Mouse (Mus musculus): ENCODE data around the gene Gm28047.
A peak's percentile ranks its signal among the peaks of the same experiment; 100 is the strongest.

Gm28047 gene

DNA sequence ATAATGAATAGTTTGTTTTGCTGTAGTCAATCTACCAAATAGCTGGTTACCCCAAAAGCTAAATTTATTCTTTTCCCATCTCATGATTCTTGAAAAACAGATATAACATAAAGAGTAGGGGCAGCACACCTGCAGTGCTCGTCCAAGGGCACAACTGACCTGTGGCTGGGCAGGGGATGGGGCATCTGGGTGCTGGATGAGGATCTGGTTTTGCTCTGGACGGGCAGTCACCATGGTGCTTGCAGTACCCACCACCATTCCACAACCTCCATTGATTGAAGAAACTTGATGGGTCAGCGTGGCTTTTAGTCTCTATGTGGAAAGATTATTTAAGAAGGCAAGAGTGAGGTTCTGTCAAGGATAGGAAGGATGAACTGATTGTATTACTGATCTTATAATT, 78.6 kb downstream of the Gm28047 start:
- no peak for DNase-seq

DNA sequence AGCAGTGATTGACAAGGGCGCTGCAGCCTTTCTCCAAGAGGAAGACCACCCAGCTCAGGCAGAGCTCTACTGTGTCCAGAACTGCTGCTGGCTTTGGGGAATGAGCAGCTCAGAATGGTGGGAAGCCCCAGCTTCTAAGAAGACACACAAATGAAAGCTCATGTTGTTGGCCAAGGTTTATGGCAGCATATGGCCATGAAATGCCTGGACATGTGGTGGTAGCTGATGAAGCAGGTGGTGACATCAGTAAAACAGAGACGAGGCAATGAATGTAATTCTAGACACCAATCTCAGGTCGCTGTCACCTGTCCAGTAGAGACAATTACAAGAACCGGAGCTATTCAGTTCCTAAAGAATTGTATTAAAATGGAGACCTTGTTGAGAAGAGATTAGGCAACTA, 80.1 kb downstream of the Gm28047 start:
- DNase-seq, result no peak

DNA sequence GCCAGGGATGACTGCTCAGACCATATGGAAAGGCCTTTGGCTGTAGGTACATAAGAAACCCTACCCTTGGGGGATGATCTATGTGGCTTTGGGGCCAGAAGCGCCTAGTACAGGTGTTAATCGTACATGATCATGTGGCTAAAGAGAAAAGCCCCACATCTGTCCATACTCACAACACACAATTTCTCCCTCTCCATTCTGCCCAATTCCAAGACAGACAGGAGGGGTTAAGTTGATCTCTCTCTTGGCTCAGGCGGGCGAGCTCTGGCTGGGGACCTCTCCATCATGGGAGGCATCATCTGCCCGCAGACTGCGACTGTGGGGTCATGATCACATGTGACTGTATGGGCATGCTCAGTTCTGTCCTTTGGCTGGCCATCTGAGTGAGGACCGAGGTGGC, 90.9 kb downstream of the Gm28047 start:
- no peak for DNase-seq

DNA sequence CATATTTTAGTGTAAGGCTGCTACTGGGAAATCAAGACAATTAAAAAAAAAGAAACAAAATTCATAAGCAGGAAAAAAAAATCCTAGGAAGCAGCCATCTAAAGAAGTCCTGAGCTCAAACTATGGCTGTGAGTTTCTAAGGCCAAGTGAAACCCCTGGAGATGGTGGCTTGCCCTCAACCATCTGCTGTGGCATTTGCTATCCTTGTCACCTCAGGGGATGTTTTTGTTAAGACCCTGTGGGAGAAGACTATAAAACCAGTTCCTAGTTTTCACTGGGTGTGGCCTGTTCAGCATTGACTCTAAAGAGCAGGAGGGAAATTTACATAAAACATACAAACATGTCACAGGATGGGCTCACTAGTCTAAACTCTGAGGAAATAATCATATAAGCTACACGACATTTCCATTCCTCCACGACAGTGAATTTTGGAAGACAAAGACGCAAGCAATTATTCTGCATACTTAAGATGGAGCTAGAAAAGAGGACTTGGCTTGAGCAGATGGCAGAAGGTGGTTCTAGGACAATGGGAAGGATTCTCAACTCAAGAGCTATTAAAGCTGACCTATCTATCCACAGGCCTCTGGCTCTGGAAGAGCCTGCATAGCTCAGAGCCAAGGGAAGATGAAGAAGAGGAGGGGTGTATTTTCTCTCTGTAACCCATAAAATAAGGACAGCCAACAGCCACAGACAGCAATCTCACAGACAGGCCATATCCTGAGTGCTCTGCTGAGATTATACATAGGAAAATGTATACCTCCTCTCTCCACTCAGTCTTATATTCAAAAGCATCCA, 92.6 kb downstream of the Gm28047 start:
- DNase-seq, result no peak

DNA sequence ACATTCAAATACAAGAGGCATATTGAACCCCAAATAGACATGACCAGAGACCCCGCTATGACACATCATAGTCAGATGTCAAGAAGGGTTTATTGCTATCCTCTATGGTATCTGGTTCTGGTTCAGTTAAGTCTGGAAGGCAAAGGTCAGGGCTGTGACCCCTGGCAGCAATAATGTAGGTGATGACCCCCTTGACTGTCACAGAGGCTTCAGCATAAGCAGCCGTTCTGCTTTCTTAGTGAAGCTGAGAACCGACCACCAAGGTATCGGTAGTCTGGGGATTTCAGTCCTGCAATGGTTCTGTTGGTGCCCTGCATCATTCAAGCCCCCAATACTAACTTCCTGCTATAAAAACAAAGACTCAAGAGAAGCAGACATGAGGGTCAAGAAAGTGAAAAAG, 93.3 kb downstream of the Gm28047 start:
- no peak for DNase-seq

DNA sequence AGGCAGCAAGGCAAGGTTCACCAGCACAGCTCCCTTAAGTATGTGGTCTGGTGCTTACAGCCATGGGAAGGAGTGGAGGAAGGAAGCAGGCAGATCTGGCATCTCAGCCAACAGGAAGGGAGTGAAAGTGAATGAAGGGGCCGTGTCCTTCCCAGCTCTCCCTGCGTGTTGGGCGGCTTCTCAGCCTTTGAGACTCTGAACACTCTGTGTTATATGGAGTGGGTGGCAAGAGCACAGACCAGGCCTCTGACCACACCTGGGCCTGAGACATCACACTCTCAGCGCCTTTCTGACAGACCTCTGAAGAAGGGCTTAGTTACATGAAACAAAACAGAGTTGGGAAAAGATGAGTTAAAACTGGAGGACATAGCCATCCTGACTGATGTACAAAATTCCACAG, 94.3 kb downstream of the Gm28047 start:
- DNase-seq, result no peak

DNA sequence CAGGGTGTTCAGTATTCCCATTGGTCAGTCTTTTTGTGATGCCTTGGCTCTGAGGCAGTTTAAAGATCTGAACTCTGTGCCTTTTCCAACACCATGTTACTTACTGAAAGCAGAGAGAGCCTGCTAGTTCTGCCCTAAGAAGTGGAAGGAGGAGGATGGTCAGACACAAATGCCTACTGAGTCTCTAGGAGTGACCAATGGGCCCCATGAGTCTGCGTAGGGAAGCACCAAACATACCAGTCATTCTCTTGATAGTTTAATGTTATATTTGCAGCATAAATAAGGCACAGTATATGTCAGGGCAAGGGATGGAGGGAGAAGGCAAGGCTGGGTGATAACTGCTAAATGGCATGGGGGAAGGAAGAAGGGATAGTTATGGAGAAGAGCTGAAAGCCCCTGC, 96.5 kb downstream of the Gm28047 start:
- no peak for DNase-seq

DNA sequence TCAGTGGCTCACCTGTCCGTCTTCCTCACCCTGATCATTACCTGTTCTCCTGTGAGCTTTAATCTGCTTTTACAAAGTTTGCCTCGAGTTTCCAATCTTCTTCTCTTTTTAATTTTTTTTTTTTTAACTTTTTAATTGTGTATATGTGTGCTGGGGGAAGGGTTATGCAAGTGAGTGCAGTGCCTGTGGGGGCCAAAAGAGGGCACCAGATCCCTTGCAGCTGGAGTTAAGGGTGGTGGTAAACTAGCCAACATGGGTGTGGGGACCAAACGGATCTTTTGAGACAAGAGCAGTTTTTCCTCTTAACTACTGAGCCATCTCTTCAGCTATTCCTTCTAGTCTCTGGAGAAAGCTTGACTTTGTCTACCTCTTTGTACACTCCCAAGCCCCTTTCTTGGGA, 96.9 kb downstream of the Gm28047 start:
- DNase-seq, result no peak

DNA sequence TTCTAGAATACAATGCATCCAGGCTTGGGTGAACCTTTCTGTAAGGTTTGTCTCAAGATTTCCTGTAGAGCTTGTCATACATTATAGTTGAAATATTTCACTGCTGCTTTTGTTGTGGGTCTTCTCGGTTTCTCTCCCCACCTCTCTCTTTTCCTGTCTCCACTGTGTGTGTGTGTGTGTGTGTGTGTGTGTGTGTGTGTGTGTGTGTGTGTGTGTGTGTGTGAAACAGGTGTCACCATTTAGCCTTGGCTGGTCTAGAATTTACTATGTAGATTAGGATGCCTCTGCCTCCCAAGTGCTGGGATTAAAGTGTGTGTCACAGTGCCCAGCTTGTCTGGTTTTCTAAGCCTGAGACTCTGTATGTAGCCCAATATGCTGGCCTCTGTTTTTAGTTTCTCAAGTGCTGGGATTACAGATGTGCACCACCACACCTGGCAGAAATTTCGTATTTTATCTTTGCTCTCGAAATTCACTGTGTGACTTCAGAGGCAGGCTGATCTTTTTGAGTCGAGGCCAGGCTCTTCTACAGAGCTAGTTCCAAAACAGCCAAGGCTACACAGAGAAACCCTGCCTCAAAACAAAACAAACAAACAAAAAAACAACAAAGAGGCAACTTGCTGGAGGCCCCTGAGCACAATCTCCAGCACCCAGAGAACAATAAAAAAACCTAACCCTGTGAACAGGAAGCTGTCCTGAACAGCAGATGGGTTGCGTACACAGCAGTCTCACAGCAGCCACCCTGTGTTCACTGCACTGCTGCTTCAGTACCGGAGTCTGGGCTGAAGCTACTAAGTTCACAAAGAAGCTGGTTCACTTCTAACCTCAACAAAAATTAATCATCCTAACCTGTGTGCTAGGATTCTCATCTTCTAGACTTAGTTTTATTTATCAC, 98.5 kb downstream of the Gm28047 start:
- no peak for DNase-seq

DNA sequence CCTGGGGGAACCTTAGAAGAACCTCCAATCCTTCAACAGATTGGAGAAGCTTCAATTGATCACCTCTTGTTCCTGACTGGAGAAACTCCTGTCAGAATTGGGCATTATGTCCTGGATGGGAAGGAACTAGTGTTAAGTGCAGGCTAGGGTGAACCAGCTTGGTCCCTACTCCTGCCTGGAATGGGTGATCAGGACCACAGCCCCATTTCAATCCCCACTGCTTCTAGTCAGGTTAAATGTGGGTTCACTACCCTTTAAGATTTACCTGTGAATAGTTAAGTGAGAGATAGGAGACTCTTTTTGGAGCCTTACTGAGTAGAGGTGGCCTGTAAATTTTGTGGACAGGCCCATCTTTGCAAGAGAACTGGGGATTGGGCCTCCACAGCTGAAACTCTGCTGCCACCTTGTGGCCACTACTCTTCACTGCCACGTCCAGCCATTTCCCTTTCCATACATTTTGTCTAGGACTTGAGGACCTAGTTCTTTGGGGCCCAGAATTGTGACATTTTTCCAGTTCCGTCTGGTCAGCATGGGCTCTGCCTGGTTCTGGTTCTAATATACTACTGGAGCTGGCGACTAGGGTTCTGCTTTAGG, 99.9 kb downstream of the Gm28047 start, which contains the start of gene Npff:
Gene Npff (minus strand): TSS at position 51 of the 594 bp plus-strand sequence.
- DNase-seq, result peak; percentile 79

DNA sequence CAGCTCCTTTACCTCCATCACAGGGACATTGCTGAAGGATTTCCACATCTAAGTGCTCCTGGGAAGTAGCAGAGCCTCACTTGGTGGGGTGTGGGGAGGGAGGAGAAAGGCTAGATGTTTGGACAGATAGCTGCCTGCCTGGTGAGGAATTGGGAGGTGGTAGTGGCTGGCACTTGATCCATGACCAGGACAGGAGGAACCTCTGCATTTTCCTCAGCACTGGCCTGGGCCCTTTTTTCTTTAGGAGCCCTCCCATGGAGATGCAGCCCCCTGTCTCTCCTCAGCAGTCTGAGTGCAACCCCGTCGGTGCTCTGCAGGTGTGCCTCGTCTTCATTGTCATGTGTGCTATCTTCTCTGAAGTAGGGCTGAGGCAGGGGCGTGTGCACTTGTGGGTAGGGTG, 103.4 kb downstream of the Gm28047 start:
- DNase-seq, result no peak

DNA sequence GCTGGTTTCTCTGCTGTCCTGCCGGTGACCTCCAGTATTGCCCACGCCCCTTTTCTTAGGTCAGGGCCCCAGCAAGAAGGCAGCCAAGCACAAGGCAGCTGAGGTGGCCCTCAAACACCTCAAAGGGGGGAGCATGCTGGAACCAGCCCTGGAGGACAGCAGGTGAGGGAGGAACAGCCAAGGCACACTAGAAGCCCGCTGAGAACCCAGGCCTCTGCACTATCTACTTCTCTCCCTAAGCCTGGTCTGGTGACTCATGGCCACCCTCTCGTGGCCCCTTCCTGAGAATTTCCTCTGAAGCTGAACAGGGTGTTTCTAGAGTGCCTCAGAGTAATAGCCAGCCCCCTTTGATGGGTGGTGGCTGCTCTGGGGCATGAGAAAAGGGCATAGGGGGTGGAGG, 104.5 kb downstream of the Gm28047 start:
- no peak for DNase-seq

DNA sequence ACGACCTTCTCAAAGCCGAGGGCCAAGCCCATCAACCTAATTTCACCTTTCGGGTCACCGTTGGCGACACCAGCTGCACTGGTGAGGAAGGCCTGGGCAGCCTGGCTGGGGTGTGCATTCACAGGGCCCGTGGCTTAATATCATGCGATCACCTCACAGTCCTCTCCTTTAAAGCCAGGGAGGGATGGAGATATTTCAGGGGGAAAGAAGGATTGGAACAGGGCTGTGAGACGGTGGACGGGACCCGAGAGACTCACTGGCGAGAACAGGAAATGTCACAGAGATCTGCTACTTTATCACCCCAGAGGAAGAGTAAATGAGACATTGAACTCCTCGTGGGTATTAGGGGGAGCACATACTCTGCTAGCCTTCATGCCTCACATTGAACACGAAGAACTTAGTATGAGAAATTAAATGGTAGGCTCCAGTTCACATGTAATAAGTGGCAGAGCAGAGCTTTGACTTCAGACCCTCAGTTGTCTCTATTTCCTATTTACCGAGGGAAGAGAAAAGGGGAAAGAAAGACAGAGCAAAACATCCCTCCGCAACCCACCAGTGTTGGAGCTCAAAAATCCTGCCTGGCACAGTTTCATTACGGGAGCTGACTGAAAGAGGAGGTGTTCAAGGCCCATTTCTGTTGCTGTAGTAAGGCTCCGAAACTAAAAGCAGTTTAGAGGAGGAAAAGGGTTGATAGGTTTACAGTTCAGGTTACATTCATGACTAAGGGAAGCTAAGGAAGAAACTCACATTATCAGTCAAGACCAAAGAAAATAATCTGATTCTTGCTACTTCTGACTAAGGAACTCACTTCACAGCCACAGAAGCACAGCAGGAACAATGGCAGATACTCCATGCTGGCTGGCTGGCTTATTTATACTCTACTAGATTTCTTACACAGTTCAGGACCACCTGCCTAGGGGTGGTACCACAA, 105.4 kb downstream of the Gm28047 start:
- DNase-seq, result no peak

DNA sequence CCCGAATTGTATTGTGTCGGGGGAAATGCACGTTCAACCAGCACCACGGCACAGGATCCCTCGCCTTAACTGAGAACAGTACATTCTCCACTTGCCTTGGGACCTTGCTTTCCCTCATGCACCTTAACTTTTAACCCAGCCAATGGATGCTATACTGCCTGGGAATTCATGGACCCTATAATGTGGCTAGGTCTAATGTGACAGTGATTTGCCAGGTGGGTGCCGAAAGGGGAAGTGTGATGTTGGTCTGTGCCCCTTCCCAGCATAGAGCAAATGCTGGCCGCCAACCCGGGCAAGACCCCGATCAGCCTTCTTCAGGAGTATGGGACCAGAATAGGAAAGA, 106.0 kb downstream of the Gm28047 start:
- DNase-seq, result no peak

DNA sequence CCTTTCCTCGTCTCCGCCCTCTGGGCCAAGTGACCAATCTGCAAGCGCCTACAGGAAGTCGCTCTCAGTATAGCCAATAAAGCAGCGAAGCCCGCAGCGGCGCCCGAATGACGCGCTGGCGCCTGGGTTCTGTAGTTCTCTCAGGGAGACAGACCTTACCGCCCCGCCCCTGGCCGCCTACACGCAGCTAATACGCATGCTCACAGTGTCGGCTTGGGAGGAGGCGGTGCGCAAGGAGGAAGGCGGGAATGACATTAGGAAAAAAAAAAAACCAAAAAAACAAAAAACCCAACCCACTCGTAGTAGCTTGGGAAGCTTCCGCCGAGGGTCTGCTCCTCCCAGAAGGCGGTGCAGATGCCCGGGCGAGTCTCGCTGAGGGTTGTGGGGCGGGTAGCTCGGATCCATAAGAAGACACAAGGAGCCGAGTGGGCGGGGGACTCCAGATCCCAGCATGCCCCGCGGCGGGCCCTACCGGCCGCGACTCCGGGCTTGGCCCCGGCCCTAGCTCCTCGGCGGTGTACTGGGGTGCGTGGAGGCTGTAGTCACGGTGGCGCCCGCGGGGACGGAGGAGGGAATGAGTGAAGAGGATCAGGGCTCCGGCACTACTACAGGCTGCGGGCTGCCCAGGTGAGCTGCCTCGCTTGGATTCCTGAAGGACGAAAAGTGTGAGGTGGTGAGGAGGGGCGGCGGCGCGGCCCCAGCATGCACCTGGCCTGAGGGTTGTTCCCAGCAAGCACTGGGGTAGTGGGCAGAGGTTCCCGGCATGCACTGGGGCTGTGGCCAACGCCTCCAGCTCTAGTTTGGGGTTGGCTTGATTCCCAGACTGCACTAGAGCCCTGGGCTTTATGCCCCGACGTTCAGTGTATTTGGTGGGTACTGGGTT, 106.7 kb downstream of the Gm28047 start, which contains the start of gene Tarbp2:
Gene Tarbp2 (plus strand): TSS at position 217 of the 883 bp plus-strand sequence.
- DNase-seq, result peak; percentile 100

DNA sequence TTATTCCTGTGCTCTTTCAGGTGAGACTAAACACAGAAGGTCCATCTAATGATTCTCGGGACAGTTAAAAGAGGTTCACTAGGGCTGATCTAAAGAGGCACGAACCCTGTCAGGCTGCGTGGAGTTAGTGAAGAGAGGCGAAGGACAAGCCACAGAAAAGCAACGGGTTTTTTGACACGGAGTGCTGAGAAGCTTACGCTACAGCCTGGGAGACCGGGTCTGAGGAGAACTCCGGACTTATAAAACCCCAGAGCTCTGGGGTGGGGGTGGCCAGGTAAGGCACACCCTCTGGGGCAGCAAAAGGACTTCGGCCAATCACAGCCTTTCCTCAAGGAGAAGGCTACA, 107.3 kb downstream of the Gm28047 start:
- no peak for DNase-seq

DNA sequence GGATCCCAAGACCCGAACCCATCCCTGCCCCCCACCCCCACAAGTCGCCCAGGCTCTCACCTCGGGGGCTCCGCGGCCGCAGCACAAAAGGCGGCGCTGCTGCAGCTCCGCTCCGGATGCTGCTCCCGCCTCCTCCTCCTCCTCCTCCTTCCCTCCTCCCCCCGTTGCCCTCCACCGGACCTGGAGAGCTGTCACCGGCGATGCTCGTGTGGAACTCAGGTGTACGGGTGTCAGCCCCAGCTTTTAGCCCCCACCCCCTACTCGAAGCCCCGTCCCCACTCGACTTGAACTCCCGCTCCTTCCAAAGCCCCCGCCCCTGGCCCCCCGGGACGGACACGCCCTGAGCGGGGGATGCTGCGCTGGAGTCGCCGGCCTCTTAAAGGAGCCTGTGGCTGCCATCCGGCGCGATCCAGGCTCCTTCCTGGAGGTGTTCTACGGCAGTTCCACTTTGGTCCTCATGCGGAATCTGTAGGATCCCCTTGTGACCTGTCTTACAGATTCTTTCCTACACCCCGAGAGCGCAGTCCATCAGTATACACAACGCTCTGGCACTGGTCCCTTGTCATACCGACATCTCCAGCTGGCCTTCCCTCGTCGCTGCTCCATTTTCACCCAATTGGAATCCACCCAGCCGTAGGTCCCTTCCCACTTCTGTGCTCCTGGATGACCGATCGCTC, 108.0 kb downstream of the Gm28047 start, which contains the start of gene Map3k12:
Gene Map3k12 (minus strand): TSS at position 337 of the 677 bp plus-strand sequence.
- DNase-seq, result peak; percentile 83

DNA sequence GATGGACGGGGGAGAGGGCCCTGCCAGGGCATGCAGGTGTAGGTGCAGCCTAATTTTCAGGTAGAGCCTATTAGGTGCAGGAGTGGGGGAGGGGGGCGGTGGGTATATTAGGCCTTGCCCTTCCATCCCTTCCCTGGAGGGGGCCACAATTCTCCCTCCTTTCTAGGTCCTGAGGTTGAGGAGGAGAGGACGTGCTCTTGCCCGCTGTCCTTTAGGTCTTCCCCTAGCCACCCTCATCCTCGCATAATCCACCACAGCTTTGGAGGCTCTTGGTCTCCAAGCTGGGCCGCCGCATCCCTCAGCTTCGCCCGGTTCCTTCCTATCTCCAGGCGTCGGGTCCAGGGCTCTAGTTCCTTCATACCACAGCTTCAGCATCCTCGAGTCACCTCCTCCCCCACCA, 108.6 kb downstream of the Gm28047 start:
- peak; percentile 37 for DNase-seq

DNA sequence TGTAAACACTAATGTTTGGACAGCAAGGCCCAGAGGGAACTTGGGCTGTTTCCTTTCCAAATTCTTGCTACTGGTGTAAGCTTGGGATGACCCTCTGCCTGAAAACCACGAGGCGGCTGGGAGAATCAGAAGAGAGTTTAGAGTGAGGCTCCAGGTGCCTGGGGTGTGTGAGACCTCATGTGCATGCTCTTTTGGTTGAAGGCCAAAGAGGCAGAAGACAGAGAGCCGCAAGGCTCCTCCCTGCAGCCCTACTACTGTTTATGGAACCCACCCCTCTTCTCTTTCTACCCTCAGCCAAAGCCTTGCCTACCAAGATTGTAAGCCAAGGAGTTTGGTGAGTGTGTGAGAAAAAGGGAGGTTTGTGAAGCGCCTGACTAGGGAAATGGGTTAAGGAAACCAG, 109.1 kb downstream of the Gm28047 start:
- DNase-seq, result no peak

DNA sequence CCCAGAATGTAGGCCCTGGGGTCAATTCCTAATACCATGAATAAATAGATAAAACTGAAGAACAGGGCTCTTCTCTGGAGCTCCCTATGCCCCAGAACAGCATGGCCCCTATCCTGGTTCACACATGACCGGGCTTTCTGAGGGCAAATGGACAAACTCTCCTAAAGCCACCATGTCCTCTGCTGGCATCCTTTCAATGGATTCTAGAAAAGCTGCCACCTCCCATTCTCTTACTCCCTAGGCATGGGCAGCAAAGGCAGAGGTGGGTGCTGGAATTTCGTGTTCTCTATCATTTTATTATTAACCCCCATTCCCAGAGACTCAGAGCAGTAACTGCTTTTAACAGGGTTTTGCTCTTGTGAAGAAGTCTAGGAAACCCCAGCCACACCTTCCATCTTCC, 109.6 kb downstream of the Gm28047 start:
- DNase-seq, result no peak

DNA sequence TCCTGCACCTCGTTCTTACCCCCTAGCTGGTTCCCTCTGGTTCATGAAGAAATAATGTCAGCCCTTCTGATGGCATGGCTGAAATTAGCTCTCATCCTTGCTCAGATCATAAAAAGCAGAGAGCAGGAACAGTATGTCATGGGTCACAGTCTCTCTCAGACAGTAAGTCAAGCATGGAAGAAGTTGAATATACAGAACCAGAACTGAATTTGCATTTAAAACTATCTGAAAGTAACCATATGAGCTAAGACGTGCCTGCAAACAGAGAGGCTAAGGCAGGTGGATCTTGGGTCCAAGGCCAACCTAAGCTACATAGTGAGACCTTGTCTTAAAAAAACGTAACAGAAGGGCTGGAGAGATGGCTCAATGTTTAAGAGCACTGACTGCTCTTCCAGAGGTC, 111.9 kb downstream of the Gm28047 start:
- DNase-seq, result no peak
